Mouse (Mus musculus) right cerebral cortex, postnatal 36 days (tissue): ENCODE measurements around the gene Tbx20.

ENCODE experiments used
- DNase-seq, 2 experiments: peaks; one replicate each; pipeline ENCODE4 v3.0.0; 2022; ENCODE audit warnings: low spot score in 2 of 2, mixed read lengths in 1 of 2

Tbx20 gene

GRCm38 (mm10) chr9:24769611-24770010 lies 4.5 kb downstream of the Tbx20 start:
- no peak for DNase-seq

- DNase-seq = no peak
Measured at GRCm38 (mm10) chr9:24767056-24767455, 7.0 kb downstream of the Tbx20 start.

GRCm38 (mm10) chr9:24765572-24765971 lies 8.5 kb downstream of the Tbx20 start:
- DNase-seq = no peak

GRCm38 (mm10) chr9:24760461-24760860 lies 13.6 kb downstream of the Tbx20 start:
- no peak for DNase-seq

GRCm38 (mm10) chr9:24744958-24745357 lies 29.1 kb downstream of the Tbx20 start:
- no peak for DNase-seq

- no peak for DNase-seq
Measured at GRCm38 (mm10) chr9:24701246-24701645, 72.9 kb downstream of the Tbx20 start.

GRCm38 (mm10) chr9:24696405-24696778 lies 77.7 kb downstream of the Tbx20 start:
- DNase-seq = no peak

GRCm38 (mm10) chr9:24695700-24696404 lies 78.3 kb downstream of the Tbx20 start, which contains the start of gene Dpy19l2:
Gene Dpy19l2 (minus strand): TSS chr9:24696293.
- DNase-seq = peak; percentile 26 to 34
